13 mouse cellular contexts compared by ENCODE assay signal in the genomic region with DNA sequence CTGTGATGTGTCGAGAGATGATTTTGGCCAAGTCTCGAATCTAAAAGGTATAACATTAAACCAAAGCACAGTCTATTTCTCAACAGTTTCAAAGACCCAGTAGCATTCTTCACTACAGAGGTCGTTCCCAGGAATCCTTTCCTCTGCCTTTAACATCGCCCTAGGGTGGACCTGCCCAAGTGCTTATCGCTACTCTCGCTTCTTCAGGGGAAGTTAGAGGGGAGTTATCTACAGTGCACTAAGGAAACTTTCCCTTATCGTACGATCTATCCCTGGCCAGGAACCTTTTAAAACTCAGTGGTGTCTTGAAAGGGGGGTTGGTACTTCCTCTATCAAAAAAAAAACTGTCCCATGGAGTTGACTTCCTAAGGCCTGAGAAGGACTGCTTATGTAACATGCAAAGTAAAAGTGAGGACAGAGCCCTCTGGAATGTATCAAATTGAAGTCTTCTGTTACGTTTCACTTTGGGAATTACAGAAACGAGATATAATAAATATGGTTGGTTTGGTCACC. TPM values are rescaled to one million over a fixed set of nuclear protein-coding genes. Genes with fewer than 3 reads are reported as not detected.
DNase-seq lines count a peak whose midpoint lies in the region; ATAC-seq lines count a peak whose summit lies in the region.
"Had no signal": no experiment of that assay in that cellular context is flagged by ENCODE, and none has a peak within 500 bp of the region (broad histone marks: within the 10 kb centered on the region; RNA-seq: fewer than 3 reads in every experiment).

No protein-coding gene starts in this region.

- no peaks in the 10 kb centered on the region for H3K27me3 ChIP-seq in forebrain, embryonic 11.5 days (ENCODE audit: control insufficient read depth, insufficient read depth, low read length)
- no peaks in the 10 kb centered on the region for H3K27me3 ChIP-seq in forebrain, embryonic 13.5 days
- no peaks in the 10 kb centered on the region for H3K27me3 ChIP-seq in intestine, embryonic 16.5 days (replicated peaks; ENCODE audit: control insufficient read depth, insufficient read depth, low read length)
- H3K27me3 ChIP-seq: forebrain, embryonic 15.5 days; heart, embryonic 15.5 days had no signal

- DNase-seq in forebrain, embryonic 11.5 days (ENCODE audit: low spot score), result no peak
- DNase-seq in 416B (ENCODE audit: low read depth) (peak; percentile 1), MEL-GATA-1-ER (ENCODE audit: extremely low read depth, low read depth) (peak; percentile 14)
- DNase-seq in layer of hippocampus, adult 8-10 months (ENCODE audit: low spot score in 2 of 2), result no peak
- DNase-seq in lung, postnatal 36 days, result no peak
- DNase-seq: heart, adult 2 months had no signal

- H3K9me3 ChIP-seq in forebrain, embryonic 11.5 days (ENCODE audit: control insufficient read depth, low read length), result no peaks in the 10 kb centered on the region
- H3K9me3 ChIP-seq in forebrain, embryonic 13.5 days (replicated peaks), result no peaks in the 10 kb centered on the region
- H3K9me3 ChIP-seq in intestine, embryonic 16.5 days (ENCODE audit: control insufficient read depth, low read length), result no peaks in the 10 kb centered on the region
- H3K9me3 ChIP-seq: embryonic facial prominence, embryonic 10.5 days; forebrain, embryonic 15.5 days; heart, embryonic 15.5 days had no signal

- no peak overlapping the region for H3K4me2 ChIP-seq in forebrain, embryonic 11.5 days (ENCODE audit: low read depth, low read length, severe bottlenecking)
- no peak overlapping the region for H3K4me2 ChIP-seq in forebrain, embryonic 13.5 days
- H3K4me2 ChIP-seq in intestine, embryonic 16.5 days (ENCODE audit: low read depth, low read length), result no peak overlapping the region
- H3K4me2 ChIP-seq: forebrain, embryonic 15.5 days; heart, embryonic 11.5 days; heart, embryonic 15.5 days had no signal

- H3K9ac ChIP-seq in forebrain, embryonic 11.5 days (ENCODE audit: low read length), result no peak overlapping the region
- H3K9ac ChIP-seq in forebrain, embryonic 13.5 days, result no peak overlapping the region
- H3K9ac ChIP-seq in intestine, embryonic 16.5 days (ENCODE audit: low read depth, low read length), result no peak overlapping the region
- H3K9ac ChIP-seq: forebrain, embryonic 15.5 days; heart, embryonic 15.5 days had no signal

- ATAC-seq in forebrain, embryonic 11.5 days (replicated peaks; ENCODE audit: low FRiP score), result 0 out of 2 replicates have a peak, but pooled peaks have one; percentile 10
- no peak for ATAC-seq in forebrain, embryonic 13.5 days
- peak; percentile 18 to 35; a peak in 2 of 4 replicates for ATAC-seq in hematopoietic stem cell, adult 5-6 weeks (replicated peaks in 1 of 2; ENCODE audit: insufficient read depth in 1 of 2, low FRiP score in 2 of 2, low TSS enrichment in 1 of 2, low read depth in 1 of 2, poor library complexity in 2 of 2, severe bottlenecking in 2 of 2)
- ATAC-seq in intestine, embryonic 16.5 days, result no peak

- no peak overlapping the region for H3K4me3 ChIP-seq in forebrain, embryonic 11.5 days (ENCODE audit: low read depth, low read length)
- no peak overlapping the region for H3K4me3 ChIP-seq in forebrain, embryonic 13.5 days
- H3K4me3 ChIP-seq in intestine, embryonic 16.5 days (ENCODE audit: low read length), result no peak overlapping the region
- H3K4me3 ChIP-seq: embryonic facial prominence, embryonic 10.5 days; forebrain, embryonic 15.5 days; heart, adult 2 months; heart, embryonic 15.5 days had no signal

- whole genome bisulfite sequencing in forebrain, embryonic 11.5 days, result 88% methylated on average over 10 of the region's 10 CpGs
- 88% methylated on average over 10 of the region's 10 CpGs for WGBS in forebrain, embryonic 13.5 days
- WGBS in intestine, embryonic 16.5 days, result 81% methylated on average over 10 of the region's 10 CpGs

- no peaks in the 10 kb centered on the region for H3K36me3 ChIP-seq in forebrain, embryonic 11.5 days (ENCODE audit: control insufficient read depth, insufficient read depth, low read length)
- H3K36me3 ChIP-seq in forebrain, embryonic 13.5 days (ENCODE audit: poor library complexity, severe bottlenecking), result no peaks in the 10 kb centered on the region
- no peaks in the 10 kb centered on the region for H3K36me3 ChIP-seq in intestine, embryonic 16.5 days (ENCODE audit: control insufficient read depth, insufficient read depth, low read length)
- H3K36me3 ChIP-seq: embryonic facial prominence, embryonic 10.5 days; forebrain, embryonic 15.5 days; heart, embryonic 15.5 days had no signal

- H3K4me1 ChIP-seq in forebrain, embryonic 11.5 days (replicated peaks; ENCODE audit: control insufficient read depth, insufficient read depth, low read length), result no peaks in the 10 kb centered on the region
- no peaks in the 10 kb centered on the region for H3K4me1 ChIP-seq in forebrain, embryonic 13.5 days
- H3K4me1 ChIP-seq in intestine, embryonic 16.5 days (ENCODE audit: control insufficient read depth, insufficient read depth, low read length), result no peaks in the 10 kb centered on the region
- H3K4me1 ChIP-seq: embryonic facial prominence, embryonic 10.5 days; forebrain, embryonic 15.5 days; heart, embryonic 15.5 days had no signal

- no peak overlapping the region for H3K27ac ChIP-seq in forebrain, embryonic 11.5 days (ENCODE audit: low read depth, low read length)
- no peak overlapping the region for H3K27ac ChIP-seq in forebrain, embryonic 13.5 days
- H3K27ac ChIP-seq in intestine, embryonic 16.5 days (ENCODE audit: low read length), result no peak overlapping the region
- H3K27ac ChIP-seq: embryonic facial prominence, embryonic 10.5 days; forebrain, embryonic 15.5 days; heart, adult 2 months; heart, embryonic 15.5 days had no signal

RNA-seq across cellular contexts. Expression of gene Crim1, which starts 36.3 kb away (rescaled TPM):
- 2.7 and 3.7 TPM in 2 replicates for polyA plus RNA-seq in forebrain, embryonic 11.5 days (2014; fragmentation: Nextera tagmentation; extraction: Ambion mirVana)
- 3.6 and 3.8 TPM in 2 replicates for polyA plus RNA-seq in forebrain, embryonic 13.5 days (2015; fragmentation: Nextera tagmentation; extraction: Ambion mirVana)
- total RNA-seq in hematopoietic stem cell, adult 5-6 weeks (2017), result 11.5 and 16.9 TPM in 2 replicates
- polyA plus RNA-seq in intestine, embryonic 16.5 days (2015; fragmentation: Nextera tagmentation; extraction: Ambion mirVana), result 3.9 and 4.0 TPM in 2 replicates
- total RNA-seq in layer of hippocampus, adult 8-10 months (2022), result 100 to 1,000 TPM; 134 to 154 (median 144) TPM

Comparison
In these comparisons a context has a peak if more than half of its experiments do, and no peak if none do; other contexts are left out.
1. ATAC-seq: peak in forebrain, embryonic 11.5 days (single experiment) and hematopoietic stem cell, adult 5-6 weeks (2 of 2); none in forebrain, embryonic 13.5 days (single experiment) and intestine, embryonic 16.5 days (single experiment).
2. DNase-seq: peak in 416B (single experiment) and MEL-GATA-1-ER (single experiment); none in forebrain, embryonic 11.5 days (single experiment), layer of hippocampus, adult 8-10 months (0 of 2) and lung, postnatal 36 days (single experiment).